ENCODE assay signal across 23 mouse cellular contexts in the genomic region with DNA sequence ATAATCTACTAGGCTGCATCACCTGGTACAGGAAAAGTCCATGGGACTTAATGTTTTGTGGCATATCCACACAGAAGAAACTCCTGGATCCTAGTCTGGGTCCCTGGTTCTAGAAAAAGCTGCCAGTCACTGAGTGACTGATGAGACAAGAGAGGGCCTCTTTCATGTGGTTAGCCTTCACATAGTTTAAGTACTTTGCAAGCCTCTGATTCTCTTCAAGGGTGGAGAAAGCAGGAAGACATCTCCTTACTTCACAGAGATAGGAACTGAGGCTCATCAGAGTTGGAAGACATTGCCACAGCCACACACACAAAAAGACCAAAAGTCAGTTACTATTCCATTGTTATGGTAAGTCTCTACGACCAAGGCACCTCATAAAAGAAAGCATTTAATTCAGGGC. TPM values are rescaled to one million over a fixed set of nuclear protein-coding genes. Genes with fewer than 3 reads are reported as not detected.
"Had no signal": no experiment of that assay in that cellular context is flagged by ENCODE, and none has a peak within 500 bp of the region (broad histone marks: within the 10 kb centered on the region; RNA-seq: fewer than 3 reads in every experiment).

No protein-coding gene starts in this region.

- ATAC-seq: midbrain, embryonic 13.5 days; midbrain, embryonic 16.5 days had no signal

- DNase-seq: lung, adult 18-20 months; lung, embryonic 14.5 days; lung, postnatal 10 days; lung, postnatal 4 days; right cerebral cortex, postnatal 14 days; right cerebral cortex, postnatal 4 days; spleen, adult 18-20 months; thymus, adult 2 months; thymus, postnatal 14 days; thymus, postnatal 36 days had no signal

RNA-seq across cellular contexts. Expression of gene Il10, which starts 13.6 kb away (rescaled TPM):
- total RNA-seq: megakaryocyte, adult 5-6 weeks; megakaryocyte-erythroid progenitor cell, adult 5-6 weeks; neutrophil, adult 5-6 weeks had no signal
- polyA plus RNA-seq: liver, embryonic 16.5 days; lung, embryonic 14.5 days; lung, embryonic 16.5 days; midbrain, embryonic 10.5 days; midbrain, embryonic 13.5 days; midbrain, embryonic 16.5 days; myocyte; neural tube, embryonic 12.5 days; neural tube, embryonic 14.5 days; small intestine, adult 2 months; stomach, embryonic 16.5 days had no signal
